Mouse (Mus musculus): Measurements from ENCODE around the gene Cep350.
"Not testable (repeated sequence)": the region's sequence is repeated elsewhere in the genome, so short reads cannot be mapped to it uniquely, and the experiment has no call there.

The Cep350 gene

GRCm38 (mm10) chr1:155886846-155887245 is 86.2 kb downstream of the Cep350 start:
- no peak for DNase-seq (ENCODE audit: low spot score)

DNA sequence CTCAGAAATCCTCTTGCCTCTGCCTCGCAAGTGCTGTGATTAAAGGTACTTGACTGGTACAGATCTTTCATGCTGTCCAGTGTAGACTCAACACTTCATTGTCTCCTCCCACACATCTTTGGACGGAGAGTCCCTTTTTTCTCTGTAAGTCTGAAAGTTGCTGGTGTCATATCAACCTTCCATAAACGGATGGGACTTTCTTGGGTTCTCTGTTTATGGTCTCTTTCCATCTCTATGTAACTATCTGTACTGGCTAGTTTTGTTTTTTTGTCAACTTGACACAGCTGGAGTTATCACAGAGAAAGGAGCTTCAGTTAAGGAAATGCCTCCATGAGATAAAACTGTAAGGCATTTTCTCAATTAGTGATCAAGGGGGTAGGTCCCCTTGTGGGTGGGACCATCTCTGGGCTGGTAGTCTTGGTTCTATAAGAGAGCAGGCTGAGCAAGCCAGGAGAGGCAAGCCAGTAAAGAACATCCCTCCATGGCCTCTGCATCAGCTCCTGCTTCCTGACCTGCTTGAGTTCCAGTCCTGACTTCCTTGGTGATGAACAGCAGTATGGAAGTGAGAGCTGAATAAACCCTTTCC is 90.3 kb downstream of the Cep350 start:
- DNase-seq (ENCODE audit: low spot score): not testable (repeated sequence)

DNA sequence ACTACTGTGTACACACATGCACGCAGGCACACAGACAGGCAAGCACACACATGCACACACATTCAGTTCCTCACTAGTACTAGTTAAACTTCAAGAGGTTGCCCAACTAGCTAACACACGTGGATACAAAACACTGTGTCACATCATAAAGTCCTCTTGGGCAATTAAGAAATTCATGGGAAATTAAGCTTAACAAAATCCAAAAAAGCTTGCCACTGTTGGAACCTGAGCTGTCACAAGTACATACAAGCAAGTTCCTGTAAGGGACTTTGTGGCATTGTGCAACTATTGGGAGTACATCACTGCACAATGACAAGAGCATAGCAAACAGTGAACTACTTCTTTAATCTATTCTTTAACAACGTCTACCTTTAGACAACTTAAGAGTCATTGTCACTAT is 93.5 kb downstream of the Cep350 start:
- DNase-seq (ENCODE audit: low spot score): no peak

- no peak for DNase-seq (ENCODE audit: low spot score)
These were observed 110.1 kb downstream of the Cep350 start for GRCm38 (mm10) chr1:155862967-155863366.

DNA sequence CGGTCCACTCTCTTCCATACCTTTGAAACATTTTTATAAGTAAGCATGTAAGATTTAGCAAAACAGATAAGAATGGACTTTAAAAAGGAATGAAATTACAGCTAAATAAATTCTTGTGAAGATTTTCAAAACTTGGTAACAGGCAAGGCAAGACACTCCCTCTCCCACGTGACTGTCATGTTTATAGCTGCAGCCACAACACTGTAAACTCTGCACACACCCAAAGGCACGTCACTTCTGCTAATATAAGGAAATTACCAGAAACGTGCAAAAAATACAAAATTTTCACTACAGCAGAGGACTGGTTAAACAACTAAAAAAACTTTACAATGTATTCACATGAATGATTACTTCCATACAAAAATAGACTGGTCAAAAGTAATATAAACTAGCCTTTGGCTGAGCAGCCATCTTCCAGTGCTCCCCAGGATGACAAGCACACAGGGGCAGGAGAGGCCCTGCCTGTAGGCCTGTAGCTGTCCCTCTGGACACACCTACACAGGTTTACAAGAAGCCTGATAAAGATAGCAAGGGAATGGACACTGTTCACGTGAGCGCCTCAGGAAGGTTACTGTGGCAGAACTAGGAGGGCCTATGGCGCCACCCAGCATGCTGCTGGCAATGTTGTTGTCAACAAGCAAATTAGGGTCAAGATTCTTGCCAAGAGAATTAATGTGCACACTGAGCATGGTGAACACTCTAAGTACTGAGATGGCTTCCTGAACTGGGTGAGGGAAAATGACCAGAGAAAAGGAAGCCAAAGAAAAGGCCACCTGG is 117.9 kb downstream of the Cep350 start:
- no peak for DNase-seq (ENCODE audit: low spot score)

DNA sequence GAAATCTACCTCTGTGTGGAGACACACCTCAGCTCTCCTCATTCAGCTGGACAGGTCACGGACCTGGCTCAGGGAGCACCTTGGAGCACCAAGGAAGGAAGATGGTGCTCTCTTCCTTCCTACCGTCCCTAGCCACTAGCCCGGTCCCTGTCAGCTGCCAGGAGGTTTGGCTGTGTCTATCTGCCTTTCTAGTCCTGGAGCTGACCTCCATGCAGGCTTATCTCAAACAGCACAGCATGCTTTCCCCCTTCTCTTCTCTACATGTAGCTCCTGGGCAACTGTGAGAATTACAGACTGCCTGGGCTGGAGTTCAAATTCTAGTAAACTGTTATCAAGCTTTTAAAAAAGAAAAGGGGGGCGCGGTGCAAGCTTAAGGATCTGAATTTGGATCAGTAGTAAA is 120.0 kb downstream of the Cep350 start:
- DNase-seq (ENCODE audit: low spot score): no peak

GRCm38 (mm10) chr1:155844235-155844634 is 128.8 kb downstream of the Cep350 start:
- no peak for DNase-seq (ENCODE audit: low spot score)

- no peak for DNase-seq (ENCODE audit: low spot score)
These were observed 129.5 kb downstream of the Cep350 start for GRCm38 (mm10) chr1:155843538-155843937.

DNA sequence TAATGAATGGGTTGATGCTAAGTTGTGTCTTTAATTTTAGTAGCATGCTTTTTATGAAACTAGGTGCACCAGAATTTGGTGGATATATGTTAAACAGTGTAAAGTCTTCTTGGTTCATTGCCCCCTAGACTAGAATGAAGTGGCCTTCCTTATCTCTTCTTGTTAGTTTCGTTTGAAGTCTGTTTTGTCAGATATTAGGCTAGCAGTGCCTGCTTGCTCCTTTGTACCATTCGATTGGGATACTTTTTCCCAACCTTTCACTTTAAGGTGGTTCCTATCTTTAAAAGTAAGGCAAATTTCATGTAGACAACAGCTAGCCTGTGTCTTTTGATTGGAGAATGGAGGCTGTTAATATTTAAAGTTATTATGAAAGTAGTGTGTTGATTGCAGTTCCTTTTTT is 137.4 kb downstream of the Cep350 start:
- DNase-seq (ENCODE audit: low spot score): no peak

DNA sequence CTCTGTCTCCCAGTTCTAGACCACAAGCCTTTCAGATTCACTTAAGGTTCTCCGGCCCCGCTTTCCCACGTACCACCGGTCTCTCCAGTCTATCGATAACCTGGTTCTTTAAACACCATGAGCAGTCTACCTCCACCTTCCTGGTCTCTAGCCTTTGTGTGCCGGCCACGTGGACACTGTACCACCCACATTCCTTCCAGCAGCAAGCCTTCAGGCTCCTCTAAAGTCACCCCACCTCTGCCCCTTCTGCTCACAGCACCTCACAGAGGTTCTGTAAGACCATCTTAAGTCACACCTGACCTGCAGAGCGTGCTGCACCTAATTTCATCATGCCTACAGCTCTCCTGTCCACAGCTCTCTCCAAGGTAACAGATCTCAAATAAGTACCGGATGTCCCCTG is 139.4 kb downstream of the Cep350 start:
- DNase-seq (ENCODE audit: low spot score): no peak

GRCm38 (mm10) chr1:155831958-155832357 is 141.1 kb downstream of the Cep350 start:
- DNase-seq (ENCODE audit: low spot score): no peak

DNA sequence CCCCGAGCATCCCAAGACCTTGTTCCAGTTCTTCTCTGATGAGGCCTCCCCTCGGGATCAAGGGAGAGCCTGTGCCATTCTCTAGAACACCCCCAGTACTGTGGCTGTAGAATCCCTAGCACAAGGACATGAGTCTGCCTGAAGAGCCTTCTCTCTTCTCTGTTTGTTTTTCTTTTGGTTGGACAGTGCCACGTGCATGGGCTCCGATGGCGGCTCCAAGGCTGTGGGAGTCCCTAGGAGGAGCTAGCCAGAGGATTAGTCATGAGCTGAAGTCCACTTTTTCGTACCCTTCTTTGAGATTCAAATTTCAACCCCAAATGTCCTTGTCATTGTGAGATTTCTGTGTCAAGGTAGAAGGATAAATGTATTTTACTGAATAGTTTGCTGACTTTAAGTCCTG is 142.2 kb downstream of the Cep350 start:
- peak; percentile 41 for DNase-seq (ENCODE audit: low spot score)

- no peak for DNase-seq (ENCODE audit: low spot score)
These were observed 145.3 kb downstream of the Cep350 start for GRCm38 (mm10) chr1:155827703-155828295.

DNA sequence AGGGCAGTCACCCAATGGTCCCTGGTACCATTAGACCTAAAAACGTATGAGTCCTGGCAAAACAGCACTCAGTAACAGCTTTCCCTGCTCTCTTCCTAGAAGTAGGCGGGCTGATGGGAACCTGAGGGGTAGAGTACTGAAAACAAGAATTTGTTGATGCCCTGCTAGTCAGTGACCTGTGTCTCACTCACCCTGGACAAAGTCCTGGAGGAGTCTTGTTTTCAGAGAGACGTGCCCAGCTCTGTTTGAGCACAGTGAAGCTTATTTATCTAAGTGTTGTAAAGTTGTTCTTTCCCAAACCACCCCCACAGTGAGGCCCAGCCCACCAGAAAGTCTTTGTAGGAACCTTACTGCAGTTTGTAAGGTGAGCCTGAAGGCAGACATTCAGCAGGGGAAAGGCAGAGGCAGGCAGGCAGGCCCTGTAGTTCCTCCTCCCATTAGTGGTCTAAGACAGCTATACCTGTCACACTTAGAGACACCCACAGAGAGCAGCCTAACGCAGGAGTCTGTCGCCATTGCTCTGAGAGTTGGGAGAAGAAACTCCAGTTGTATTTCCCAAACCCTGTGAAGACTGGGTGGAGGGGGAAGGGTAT is 146.2 kb downstream of the Cep350 start:
- no peak for DNase-seq (ENCODE audit: low spot score)

GRCm38 (mm10) chr1:155825940-155826716 is 146.9 kb downstream of the Cep350 start:
- DNase-seq (ENCODE audit: low spot score): no peak

DNA sequence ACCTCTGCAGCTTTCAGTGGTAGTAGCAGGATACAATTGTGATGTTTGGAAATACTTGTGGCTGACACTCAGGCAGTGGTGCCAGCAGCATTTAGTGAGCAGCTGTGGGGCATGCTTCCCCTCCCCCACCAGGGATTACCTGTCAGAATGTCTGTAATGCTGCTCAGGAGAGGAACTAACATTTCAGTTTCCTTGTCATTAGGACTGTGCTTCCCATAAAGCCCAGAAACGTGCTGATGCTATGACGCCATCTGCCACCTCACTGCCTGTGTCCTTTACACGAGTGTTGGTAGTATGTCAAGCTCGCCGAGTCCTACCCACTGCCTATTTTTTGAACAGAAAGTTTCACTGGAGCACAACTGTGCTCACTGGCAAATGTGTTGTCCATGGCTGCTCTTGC is 152.4 kb downstream of the Cep350 start:
- no peak for DNase-seq (ENCODE audit: low spot score)

GRCm38 (mm10) chr1:155816167-155816566 is 156.9 kb downstream of the Cep350 start:
- no peak for DNase-seq (ENCODE audit: low spot score)

GRCm38 (mm10) chr1:155812581-155813499 is 160.2 kb downstream of the Cep350 start, which contains the start of gene Qsox1:
Gene Qsox1, minus strand, starts transcription at chr1:155812889.
- peak; percentile 76 for DNase-seq (ENCODE audit: low spot score)

GRCm38 (mm10) chr1:155811995-155812580 is 161.0 kb downstream of the Cep350 start:
- no peak for DNase-seq (ENCODE audit: low spot score)

DNA sequence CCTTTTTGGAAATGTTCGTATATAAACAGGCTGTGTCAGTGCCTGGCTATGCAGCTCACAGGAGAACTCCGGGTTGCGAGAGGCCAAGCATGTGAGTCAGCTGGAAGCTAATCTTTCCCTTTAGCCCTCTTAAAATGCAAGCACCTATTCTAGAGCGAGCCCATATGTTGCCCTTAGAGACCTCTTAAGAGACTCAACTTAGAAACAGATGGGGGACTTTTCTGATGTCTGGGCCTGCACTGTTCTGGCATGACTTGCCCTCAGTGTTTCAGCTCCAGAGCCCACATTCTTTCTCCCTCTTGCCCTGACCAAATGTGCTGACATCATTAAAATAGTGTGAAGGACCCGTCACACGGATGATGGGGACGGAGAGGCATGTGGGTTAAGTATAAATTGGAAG is 162.4 kb downstream of the Cep350 start:
- DNase-seq (ENCODE audit: low spot score): no peak
